Mouse (Mus musculus) C2C12 (cell line): ENCODE measurements around the gene Os9.

ENCODE experiments used
- CTCF ChIP-seq: IDR thresholded peaks from one replicate; pipeline ENCODE4 v1.5.1; 2011; ENCODE audit not compliant: control insufficient read depth, insufficient read depth, insufficient read length
- FOSL1 ChIP-seq: IDR thresholded peaks from one replicate; pipeline ENCODE4 v1.8.0; 2011; ENCODE audit warnings: mild to moderate bottlenecking, low read length; ENCODE audit not compliant: poor library complexity, insufficient read depth, severe bottlenecking

GRCm38 (mm10) chr10:127108262-127108583 lies 12.7 kb downstream of the Os9 start:
- TF ChIP-seq CTCF (no peak), FOSL1 (no peak)
